ENCODE assay signal across 17 mouse cellular contexts in the genomic region with DNA sequence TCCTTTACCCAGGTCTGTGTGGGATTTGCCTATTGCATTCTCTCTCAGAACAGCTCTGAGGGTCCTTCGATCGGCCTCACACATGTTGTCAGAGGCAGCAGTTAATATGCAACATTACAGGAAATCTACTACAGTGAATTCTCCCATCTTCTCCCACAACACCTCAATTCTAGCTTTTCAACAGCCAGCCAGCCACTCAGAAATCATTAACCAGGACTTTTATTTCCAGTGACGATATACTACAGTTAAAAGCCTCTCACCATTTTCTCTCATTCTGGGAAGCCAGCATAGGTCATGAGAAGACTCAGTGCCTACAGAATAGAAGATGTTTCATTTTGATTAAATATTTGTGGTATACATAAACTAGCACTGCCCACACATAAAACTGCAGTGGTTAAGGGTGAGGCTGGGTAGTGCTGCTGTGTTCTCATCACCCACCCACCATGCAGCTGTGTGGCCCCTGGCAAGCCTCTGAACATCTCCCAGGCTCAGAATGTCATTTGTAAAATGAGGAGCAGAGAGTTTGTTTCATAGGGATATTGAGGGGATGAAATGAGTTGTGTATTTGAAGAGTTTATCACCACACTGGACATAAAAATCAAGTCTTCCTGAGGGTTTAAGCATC. TPM values are rescaled to one million over a fixed set of nuclear protein-coding genes. Genes with fewer than 3 reads are reported as not detected.
"Had no signal": no experiment of that assay in that cellular context is flagged by ENCODE, and none has a peak within 500 bp of the region (broad histone marks: within the 10 kb centered on the region; RNA-seq: fewer than 3 reads in every experiment).

No protein-coding gene starts in this region.

- H3K27ac ChIP-seq: limb, embryonic 15.5 days; neural tube, embryonic 12.5 days; stomach, postnatal 0 days had no signal

- H3K27me3 ChIP-seq: limb, embryonic 15.5 days; neural tube, embryonic 12.5 days had no signal

- H3K4me2 ChIP-seq: limb, embryonic 15.5 days; lung, embryonic 14.5 days; neural tube, embryonic 12.5 days had no signal

- H3K4me3 ChIP-seq: limb, embryonic 15.5 days; neural tube, embryonic 12.5 days had no signal

- DNase-seq: lung, embryonic 14.5 days; lung, postnatal 10 days; lung, postnatal 4 days; midbrain, embryonic 14.5 days; thymus, postnatal 4 days had no signal

- H3K9ac ChIP-seq: limb, embryonic 15.5 days; lung, embryonic 14.5 days; neural tube, embryonic 12.5 days had no signal

- ATAC-seq: hindbrain, embryonic 16.5 days; inflammation-experienced regulatory T-cells, adult 6 months; intestine, postnatal 0 days had no signal

RNA-seq across cellular contexts. Expression of gene Gm45021, which starts 1.9 kb away (rescaled TPM):
- total RNA-seq: layer of hippocampus, postnatal 25 days; left cerebral cortex, adult 8-10 months; left cerebral cortex, postnatal 25 days; megakaryocyte-erythroid progenitor cell, adult 5-6 weeks; neutrophil, adult 5-6 weeks had no signal
- polyA plus RNA-seq: hindbrain, embryonic 16.5 days; inflammation-experienced regulatory T-cells, adult 6 months; intestine, postnatal 0 days; limb, embryonic 11.5 days; limb, embryonic 15.5 days; lung, embryonic 14.5 days; midbrain, embryonic 14.5 days; neural tube, embryonic 12.5 days; stomach, postnatal 0 days had no signal

RNA-seq across cellular contexts. Expression of gene Gm44965, which starts 2.4 kb away (rescaled TPM):
- total RNA-seq: layer of hippocampus, postnatal 25 days; left cerebral cortex, postnatal 25 days; megakaryocyte-erythroid progenitor cell, adult 5-6 weeks; neutrophil, adult 5-6 weeks had no signal
- polyA plus RNA-seq: hindbrain, embryonic 16.5 days; intestine, postnatal 0 days; limb, embryonic 11.5 days; lung, embryonic 14.5 days; midbrain, embryonic 14.5 days; neural tube, embryonic 12.5 days; stomach, postnatal 0 days had no signal

RNA-seq across cellular contexts. Expression of gene Rarres2, which starts 18.7 kb away (rescaled TPM):
- total RNA-seq: neutrophil, adult 5-6 weeks had no signal
